Mouse (Mus musculus) C2C12 (cell line): ENCODE results near the gene Aars.

Source experiments
- CEBPB ChIP-seq: IDR thresholded peaks from one replicate; pipeline ENCODE4 v1.6.1; 2011; ENCODE audit warnings: low read depth, mild to moderate bottlenecking, control low read depth, moderate library complexity
- CTCF ChIP-seq: IDR thresholded peaks from one replicate; pipeline ENCODE4 v1.5.1; 2011; ENCODE audit not compliant: control insufficient read depth, insufficient read depth, insufficient read length
- FOSL1 ChIP-seq: IDR thresholded peaks from one replicate; pipeline ENCODE4 v1.8.0; 2011; ENCODE audit warnings: mild to moderate bottlenecking, low read length; ENCODE audit not compliant: poor library complexity, insufficient read depth, severe bottlenecking
- MAX ChIP-seq: IDR thresholded peaks from one replicate; pipeline ENCODE4 v1.6.1; 2011; ENCODE audit warnings: mild to moderate bottlenecking, control low read depth
- MYOD1 ChIP-seq: IDR thresholded peaks from one replicate; pipeline ENCODE4 v1.6.1; 2011; ENCODE audit warnings: low read depth; ENCODE audit not compliant: control insufficient read depth, insufficient read length
- MYOG ChIP-seq: IDR thresholded peaks from one replicate; pipeline ENCODE4 v1.6.1; 2011; ENCODE audit not compliant: control insufficient read depth, insufficient read length; ENCODE audit errors: extremely low read depth
- USF1 ChIP-seq: IDR thresholded peaks from one replicate; pipeline ENCODE4 v1.6.1; 2011; ENCODE audit warnings: low read depth, mild to moderate bottlenecking, control low read depth, moderate library complexity

GRCm38 (mm10) chr8:111062893-111063292 lies 29.9 kb downstream of the Aars start:
- TF ChIP-seq CTCF (no peak), CEBPB (no peak), USF1 (no peak), FOSL1 (no peak), MYOD1 (no peak), MYOG (no peak), MAX (no peak)
